Mouse (Mus musculus) forelimb bud, embryonic 11.5 days (tissue): ENCODE data around the gene Fmo6.

Source experiments
- DNase-seq: peaks from one replicate; pipeline ENCODE4 v3.0.0-alpha.2; 2012; ENCODE audit warnings: low read depth, low spot score

The Fmo6 gene

DNA sequence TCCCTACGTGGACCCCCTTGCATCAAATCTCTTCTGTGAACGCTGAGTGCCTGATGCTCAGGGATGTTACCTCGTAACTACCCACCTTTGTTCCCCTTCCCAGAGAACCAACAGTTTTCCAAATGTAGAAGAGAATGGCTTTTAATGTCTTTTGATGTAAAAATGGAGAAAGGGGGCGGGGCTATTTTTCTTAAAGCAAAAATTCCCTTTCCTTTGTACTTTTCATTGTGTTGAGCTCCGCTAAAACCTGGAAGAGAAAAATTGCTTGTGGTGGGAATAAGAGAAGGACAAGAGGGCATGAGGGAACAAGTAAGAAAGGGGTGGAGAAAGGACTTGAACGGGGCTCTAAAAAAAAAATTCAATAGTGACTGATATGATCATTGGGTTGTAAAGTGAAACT lies at the start of gene Fmo6:
Fmo6 (minus strand) TSS at position 101 of the 400 bp plus-strand sequence.
- no peak for DNase-seq

DNA sequence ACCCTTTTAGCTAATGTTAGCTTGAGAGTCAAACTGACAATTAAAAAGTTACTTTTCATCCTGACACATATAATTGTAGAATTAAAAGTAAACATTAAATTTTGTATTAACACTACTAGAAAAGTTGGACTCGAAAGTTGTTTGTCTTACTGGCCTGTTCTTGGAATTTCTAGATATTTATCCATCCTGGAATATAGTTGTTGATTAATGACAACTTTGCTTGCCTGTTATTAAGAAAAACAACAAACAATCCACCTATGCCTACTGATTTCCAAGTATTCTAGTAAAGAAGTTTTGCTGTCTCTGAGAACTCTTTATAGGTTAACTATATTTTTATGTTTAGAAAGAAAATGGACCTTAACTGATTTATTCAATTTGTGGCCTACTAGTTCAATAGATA lies 49.5 kb upstream of the Fmo6 start:
- DNase-seq, result no peak

DNA sequence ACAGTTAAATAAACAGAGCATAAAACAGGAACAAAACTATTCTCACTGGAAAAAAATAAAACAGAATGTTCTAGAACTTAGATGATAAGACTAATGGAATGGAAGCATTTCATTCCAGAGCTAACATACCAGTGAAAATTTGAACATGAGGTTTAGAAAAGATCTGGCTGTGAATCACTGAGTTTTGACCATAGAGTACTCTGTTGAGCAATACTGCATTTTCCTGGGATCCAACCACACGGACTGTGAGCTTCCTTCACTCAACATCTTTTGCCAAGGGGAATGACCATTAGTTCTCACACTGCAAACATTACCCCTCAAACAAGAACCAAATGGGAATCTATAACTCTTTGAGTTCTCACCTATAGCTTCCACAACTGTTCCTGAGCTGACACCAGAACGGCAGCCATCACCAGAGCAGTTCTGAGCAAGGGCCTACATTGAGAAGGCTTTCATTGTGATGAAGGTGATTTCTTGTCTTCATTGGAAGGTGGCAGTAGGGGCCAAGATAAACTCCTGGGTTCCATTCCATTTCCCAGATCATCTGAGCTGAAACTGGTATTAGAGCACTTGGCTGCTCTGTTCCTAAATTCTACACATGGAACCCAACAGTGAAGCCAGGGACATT lies 48.9 kb upstream of the Fmo6 start:
- no peak for DNase-seq

DNA sequence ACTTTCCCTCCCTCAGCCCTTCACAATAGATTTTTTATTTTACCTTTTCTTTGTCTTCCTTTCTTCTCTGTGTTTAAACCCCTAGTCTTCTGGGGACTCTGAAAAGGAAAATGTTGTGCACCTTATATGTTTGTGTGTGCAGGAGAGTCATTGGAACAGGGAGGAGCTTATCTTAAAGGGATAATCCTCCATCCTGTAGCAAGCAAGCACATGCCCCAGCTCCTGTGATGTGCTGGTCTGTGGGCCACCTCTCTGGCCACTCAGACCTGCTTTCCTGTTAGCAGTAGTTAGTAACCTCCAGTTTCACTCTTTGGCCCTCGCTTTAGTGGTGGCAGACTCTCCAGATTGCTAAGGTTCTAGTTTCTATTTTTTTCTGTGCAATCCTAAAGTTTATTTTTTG lies 47.1 kb upstream of the Fmo6 start, which contains the start of gene Fmo3:
Fmo3 (minus strand) TSS at position 101 of the 400 bp plus-strand sequence.
- DNase-seq, result no peak

DNA sequence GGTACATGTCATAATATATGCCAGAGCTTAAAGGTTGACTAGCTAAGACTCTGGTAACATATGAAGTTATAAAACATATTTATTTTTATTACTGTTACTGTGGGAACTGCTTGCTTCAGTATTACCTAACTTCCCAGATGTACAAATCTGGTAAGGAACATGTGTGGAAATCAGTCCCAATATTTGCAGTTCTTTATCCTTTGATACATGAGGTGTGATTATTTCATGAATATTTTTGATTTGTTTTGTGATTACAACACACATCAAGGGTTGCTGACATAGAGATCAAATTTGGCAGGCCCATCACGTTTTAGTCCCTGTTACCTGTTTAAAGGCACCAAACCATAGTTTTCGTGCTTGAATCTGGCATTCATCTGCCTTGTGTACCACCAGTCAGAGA lies 26.2 kb upstream of the Fmo6 start:
- DNase-seq, result no peak

DNA sequence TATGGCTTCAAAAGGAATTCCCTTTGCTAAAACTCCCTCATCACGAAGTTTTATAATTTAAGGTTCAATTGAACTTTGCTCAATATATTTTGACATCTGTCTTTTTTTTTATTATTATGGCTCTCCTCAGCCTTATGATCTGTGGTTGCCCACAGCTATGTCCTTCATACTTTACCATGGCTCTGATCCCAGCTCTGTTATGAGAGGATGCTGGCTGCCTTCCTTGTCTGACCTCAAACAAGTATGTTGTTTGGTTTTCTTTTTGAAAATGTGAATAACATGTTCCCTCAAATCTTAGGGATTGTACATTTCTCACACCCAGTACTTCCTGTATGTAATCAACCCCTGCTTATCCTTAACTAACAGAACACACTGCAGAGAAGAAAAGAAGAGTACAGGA lies 20.1 kb upstream of the Fmo6 start:
- DNase-seq, result no peak

DNA sequence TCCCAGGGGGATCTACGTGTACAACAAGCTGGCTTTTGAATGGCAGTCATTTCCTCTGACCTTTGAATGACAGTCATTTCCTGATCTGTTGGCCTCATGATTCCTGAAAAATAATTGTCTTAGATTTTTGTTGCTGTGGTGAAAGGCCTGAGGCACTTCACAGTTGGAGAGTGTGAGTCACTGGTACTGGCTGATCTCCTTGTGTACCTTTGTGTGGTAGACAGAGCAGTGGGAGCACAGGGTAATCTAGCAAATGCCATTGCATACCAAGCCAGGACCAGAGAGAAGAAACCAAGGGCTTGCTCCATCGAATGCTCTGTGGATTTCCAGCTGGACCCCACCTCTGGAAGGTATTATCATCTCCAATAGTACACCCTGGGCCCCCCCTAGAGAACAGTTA lies 15.8 kb upstream of the Fmo6 start:
- DNase-seq, result peak; percentile 6

DNA sequence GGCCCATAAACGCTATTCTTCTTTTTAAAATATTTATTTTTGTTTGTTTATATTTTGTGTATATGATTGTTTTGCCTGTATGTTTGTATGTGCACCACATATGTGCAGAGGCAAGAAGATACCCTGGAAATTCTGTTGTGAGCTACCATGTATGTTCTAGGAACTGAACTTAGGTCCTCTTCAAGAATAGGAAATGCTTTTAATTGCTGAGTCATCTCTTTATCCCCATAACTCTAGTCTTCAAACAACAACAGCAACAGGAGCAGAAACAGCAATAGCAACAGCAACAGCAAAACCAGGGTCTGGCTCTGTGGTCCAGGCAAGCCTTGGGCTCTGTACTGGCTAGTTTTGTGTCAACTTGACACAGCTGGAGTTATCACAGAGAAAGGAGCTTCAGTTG lies 12.4 kb upstream of the Fmo6 start:
- no peak for DNase-seq

DNA sequence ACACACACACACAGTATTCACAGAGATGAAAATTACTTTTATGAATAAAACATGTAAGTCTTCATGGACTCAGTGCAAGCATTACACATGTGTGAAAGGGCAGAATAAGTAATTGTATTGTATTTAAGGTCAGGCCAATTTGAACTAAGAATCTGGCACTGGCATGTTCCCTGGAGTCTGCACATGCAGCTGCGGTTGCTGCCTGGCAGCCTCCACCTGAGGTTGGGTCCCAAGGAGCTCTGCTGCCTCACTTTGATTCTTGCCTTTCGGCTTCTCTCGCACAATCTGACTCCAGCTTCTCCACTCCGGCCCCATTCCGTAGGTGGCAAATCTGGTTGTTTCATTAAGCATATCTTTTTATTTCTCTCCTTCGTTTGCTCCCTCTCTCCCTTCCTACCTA lies 10.6 kb upstream of the Fmo6 start:
- no peak for DNase-seq

DNA sequence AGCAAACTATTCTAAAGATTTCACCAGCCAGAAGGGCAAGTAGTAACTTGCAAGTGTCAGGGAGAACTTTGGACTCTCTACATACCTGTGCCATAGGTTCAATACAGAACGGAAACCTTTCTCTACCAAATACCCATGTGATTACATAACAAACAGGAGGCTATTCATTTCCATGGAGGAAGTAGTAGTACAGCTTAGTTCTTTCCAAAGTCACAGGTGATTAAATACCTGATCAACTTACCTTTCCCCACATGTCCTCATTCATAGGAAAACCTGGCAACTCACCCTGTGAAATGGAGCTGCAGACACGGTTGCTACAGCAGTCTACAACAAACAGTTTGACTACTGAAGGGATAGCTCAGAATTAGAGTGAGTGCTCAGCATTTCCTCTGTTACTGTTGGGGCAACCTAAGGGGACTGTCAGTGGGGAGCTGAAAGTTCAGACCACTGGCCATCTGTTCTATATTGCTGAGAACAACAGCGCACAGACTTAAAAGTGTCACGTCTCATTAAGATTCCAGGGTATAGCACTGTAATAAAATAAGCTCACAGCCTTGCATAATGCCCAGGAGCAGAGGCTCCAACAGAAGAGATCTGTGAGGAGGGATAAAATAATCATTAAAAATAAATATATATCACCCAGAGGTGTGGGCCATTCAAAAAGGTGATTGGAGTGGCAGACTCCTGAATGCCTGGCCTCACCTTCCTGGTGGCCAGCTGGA lies 9.7 kb upstream of the Fmo6 start:
- DNase-seq, result peak; percentile 43

DNA sequence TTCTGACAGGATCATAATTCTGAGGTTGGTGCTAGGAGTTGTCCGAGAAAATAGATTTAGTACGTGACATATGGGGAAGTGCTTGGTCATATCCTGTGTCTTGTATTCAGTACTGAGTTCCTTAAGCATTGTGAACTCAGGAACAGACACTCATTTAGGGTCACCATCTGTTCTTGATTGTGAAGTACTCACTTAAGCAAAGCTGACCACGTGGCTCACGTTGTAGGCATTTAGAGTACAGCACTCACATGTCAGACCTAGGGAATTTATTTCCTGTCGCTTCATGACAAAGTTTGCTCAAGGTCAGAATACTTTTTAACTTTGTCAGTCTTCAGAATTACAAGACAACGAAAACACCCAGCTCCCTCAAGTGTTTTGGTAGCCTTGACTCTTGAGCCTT lies 6.4 kb upstream of the Fmo6 start:
- peak; percentile 37 for DNase-seq

DNA sequence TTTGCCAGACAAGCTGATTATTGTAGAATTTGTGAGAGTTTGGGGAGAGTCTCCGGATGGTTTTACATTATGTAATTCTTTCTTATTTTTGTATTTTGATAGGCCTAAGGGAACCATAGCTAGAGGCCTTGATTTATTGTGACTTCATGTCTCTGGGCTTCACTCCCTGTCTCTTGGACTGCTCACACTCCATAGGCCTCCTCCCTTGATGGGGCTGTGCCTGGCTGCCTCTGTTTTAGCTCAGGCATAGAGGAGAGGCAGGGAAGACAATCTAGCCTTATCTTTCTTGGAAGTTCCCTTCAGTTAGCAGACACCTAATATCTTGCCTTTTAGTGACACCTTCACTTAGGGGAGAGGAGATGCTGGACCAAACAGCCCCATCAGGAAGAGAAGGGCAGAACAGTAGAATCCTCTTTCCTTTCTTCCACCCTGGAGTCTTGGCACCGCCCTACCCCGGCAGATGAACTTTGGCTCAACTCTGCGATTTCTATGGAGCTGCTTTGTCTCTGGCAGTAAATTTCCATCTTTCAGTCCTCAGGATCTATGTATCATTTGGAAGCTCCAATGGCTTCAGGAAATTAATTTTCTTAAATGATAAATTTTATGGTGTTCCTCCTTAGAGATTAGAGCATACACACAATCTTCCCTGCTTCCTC lies 1.5 kb upstream of the Fmo6 start:
- no peak for DNase-seq

DNA sequence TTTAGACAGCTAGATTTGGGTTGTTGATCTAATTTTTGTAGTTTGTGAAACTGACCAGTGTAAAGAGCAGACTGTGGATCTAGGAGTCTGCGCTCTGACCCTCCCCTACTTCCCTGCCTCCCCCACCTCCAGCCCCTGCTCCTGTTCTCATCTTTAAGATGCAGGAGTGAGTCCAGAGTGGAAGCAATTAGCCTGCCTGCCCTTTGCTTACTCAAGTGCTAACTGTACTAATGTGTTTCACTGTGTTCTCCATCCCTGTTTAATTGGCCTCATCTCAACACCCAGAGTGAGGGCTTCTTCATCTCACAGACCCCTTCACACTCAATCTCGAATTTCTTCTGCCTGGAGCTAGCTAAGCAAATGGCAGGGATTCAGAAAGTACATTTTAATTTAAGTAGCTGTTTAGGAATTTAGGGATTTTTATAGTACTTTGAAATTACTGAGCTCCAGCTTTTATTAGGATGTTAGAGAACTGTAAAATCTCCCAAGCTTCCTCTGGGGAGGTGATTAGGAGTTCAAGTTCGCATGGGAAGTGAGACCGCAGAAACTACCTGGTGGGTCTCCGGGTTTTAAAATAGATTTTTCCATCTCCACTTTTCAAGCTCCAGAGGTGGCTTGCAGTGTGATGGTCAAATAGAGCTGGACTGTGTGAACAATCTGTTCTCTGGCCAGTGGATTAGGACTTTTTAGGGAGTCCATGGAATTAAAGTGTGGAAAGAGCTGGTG lies 818 bp upstream of the Fmo6 start:
- peak; percentile 60 for DNase-seq

DNA sequence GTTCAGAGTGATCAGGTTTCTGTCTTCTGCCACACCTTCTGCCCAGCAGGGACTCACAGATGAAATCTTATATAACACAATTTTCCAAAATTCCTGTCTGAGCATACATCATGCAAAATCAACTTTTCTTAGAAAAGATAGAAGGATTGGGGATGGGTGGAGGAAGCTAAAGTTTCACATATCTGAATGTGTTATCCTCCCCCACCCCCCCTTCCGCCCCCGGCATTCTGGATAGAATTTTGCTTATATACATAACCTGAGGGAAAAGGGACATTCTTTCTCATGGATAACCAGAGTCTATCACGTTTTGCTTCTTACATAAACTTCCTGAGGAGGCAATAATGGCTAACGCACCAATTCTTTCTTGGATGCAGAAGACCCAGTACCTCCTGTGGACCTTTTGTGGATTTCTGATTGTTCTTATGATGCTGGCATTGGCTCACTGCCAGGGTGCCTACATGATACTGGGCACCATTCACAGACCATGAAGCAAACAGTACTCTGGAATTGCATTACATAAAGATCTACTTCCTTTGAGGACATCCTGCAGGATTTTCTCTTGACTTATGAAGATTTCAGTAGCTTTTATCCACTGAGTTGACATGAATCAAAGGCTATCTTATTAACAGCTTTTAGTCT lies 2.8 kb downstream of the Fmo6 start:
- no peak for DNase-seq

DNA sequence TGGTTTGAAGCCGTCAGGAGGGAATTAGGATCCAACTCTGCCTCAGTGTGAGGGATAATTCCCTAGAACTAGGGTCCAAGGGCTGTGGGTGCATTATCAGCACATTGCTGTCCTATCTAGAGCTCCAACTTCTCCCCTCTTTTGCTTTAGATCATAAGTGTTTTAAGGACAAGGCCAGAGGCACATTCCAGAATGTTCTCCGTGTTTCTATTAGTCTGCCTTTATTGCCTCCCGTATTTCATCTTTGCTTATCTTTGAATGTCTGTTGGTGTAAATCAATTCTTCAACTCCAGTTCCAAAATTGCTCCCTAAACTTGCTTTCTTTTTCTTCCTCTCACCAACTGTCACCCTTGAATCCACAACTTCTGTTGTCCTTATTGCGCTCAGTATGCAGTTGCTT lies 4.9 kb downstream of the Fmo6 start:
- DNase-seq, result no peak

DNA sequence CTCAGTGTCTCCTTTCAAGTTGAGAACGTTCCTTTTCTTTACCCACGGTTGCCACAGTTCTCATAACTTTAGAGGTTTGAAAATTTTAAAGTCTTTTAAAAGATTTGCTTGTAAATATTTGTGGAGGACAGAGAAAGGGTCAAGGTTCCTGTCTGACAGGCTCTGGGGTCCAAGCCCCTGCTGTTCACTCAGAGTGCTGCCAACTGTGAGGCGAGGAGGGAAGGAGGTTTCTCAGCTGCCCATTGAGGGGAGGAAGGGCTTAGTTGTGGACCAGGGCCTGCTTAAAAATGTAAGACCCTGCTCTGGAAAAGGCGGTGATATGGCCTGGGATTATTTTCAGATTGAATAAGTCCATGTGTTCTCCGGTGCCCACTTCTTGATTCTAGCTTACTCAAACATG lies 5.4 kb downstream of the Fmo6 start:
- no peak for DNase-seq

DNA sequence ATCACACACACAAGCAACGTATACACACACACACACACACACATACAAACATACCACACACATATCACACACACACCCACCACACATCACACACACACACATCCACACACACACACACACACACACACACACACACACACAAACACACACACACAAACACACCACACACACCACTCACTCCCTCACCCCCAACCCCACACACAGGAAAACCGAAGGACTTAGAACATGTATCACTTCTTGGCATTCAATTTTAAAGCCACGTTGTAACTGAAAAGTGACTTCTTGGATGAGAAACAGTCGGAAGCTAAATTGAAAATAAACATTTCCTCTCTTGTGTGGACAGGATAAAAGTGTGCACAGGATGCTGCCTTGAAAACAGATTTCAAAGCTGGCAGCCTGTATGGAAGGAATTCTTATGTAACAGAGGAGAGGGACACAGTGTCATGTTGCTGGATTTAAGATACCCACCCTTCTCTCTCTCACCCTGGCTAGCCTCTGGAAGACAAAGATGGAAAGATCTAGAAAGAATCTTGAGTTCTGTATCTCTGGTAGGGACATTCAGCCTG lies 5.9 kb downstream of the Fmo6 start:
- no peak for DNase-seq

DNA sequence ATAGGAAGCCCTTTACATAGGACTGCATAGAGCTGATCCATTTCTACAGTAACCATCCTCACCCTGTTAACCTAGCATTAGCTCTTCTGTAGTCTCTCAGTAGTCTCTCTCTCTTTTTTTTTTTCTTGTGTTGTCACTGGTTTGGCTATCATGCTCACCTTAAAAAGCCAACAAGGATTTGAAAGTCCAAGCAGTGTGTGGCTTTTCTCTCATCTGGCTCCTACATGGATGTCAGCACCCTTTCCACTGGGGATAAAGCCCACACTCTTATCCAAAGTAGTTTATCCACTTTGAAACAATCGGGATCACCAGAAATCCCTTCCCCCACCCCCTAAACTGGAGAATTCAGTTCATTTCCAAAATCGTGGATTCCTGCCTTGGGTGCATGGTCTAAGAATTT lies 6.7 kb downstream of the Fmo6 start:
- no peak for DNase-seq

DNA sequence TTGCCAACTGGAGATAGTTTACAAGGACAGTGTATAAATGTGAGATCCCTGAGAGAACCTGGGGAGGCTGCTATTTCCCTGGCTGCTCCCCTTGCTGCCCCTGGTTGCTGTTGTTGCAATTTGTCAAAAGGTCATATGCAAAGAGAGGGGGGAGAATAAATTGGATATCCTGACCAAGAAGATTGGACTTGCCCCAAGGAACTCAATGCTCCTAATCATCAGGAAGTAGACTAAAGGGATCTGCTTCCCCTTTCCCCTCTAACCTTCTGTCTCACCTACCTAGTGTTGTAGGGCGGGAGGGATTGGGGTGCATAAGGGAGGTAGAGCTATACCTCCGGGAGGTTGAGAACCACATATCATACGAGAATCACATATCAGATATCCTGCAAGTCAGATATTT lies 8.2 kb downstream of the Fmo6 start:
- DNase-seq, result no peak

DNA sequence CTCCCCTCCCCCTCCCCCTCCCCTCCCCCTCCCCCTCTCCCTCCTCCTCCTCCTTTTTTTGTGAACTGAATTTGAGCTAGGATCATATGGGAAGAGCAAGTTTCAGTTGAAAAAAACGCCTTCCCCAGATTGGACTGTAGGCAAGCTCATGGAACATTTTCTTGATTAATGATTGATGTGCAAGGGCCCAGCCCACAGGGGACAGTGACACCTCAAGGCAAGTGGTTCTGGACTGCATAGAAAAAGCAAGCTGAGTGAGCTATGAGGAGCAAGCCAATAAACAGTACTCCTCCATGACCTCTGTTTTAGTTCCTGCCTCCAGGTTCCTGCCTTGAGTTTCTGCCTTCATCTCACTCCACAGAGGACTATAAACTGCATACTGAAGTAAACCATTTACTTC lies 12.2 kb downstream of the Fmo6 start:
- no peak for DNase-seq

DNA sequence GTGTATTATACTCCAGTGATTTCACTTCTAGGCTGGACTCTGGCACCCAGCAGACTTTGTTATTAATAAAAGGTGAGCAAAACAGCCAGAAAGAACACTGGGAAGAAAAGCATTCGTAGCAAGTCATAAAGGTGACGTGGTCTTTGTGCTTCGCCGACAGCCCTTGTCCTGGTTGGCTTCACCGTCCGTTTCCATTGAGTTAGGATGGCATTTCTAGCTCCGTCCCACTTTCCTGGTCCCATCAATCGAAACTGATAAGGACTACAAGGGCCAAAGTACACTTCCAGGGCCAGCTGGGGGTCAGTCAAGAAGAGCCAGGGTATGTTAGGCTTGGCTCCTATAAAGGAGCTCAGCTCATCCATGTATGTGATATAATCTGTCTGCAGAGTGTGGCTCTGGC lies 20.7 kb downstream of the Fmo6 start:
- no peak for DNase-seq
